Mouse (Mus musculus) liver, postnatal 0 days (tissue): ENCODE results near the gene Tmem11. TPM values are rescaled to one million over a fixed set of nuclear protein-coding genes. Genes with fewer than 3 reads are reported as not detected.
A peak's percentile ranks its signal among the peaks of the same experiment; 100 is the strongest.

Experiments used
- ATAC-seq: fragments of 200-750 bp; cut with Nextera tagmentation; 2 replicates; pipeline ENCODE4 v1.8.0; 2017; ENCODE audit warnings: mild to moderate bottlenecking, moderate library complexity
- DNase-seq: peaks from one replicate; pipeline ENCODE4 v3.0.0-alpha.2; 2016
- H3K27ac ChIP-seq: fragments of 300-500 bp; sonication (generic); 2 replicates; pipeline ENCODE4 v1.5.1; 2014; ENCODE audit warnings: antibody characterized with exemption, moderate library complexity, mild to moderate bottlenecking, low read depth
- H3K27me3 ChIP-seq: fragments of 300-500 bp; sonication (generic); 2 replicates; pipeline ENCODE4 v1.6.1; 2014; ENCODE audit warnings: low read length, control low read depth, mixed read lengths; ENCODE audit not compliant: insufficient read depth
- H3K36me3 ChIP-seq: fragments of 300-500 bp; sonication (generic); replicated peaks from 2 replicates; pipeline ENCODE4 v1.6.1; 2014; ENCODE audit warnings: mild to moderate bottlenecking, control low read depth, low read length, moderate library complexity, mixed read lengths; ENCODE audit not compliant: insufficient read depth
- H3K4me1 ChIP-seq: fragments of 300-500 bp; sonication (generic); 2 replicates; pipeline ENCODE4 v1.6.1; 2014; ENCODE audit warnings: antibody characterized with exemption, mild to moderate bottlenecking, control low read depth; ENCODE audit not compliant: insufficient read depth
- H3K4me2 ChIP-seq: fragments of 300-500 bp; sonication (generic); 2 replicates; pipeline ENCODE4 v1.6.1; 2014; ENCODE audit warnings: low read depth, mild to moderate bottlenecking, low read length, moderate library complexity, mixed read lengths
- H3K4me3 ChIP-seq: fragments of 300-500 bp; sonication (generic); 2 replicates; pipeline ENCODE4 v1.5.1; 2014; ENCODE audit warnings: low read depth, low read length
- H3K9ac ChIP-seq: fragments of 300-500 bp; sonication (generic); replicated peaks from 2 replicates; pipeline ENCODE4 v1.6.1; 2014; ENCODE audit warnings: mild to moderate bottlenecking, moderate library complexity
- H3K9me3 ChIP-seq: fragments of 300-500 bp; sonication (generic); 2 replicates; pipeline ENCODE4 v1.6.1; 2016; ENCODE audit warnings: mild to moderate bottlenecking, control low read depth, low read length, mixed read lengths
- CTCF ChIP-seq: sonication (generic); IDR thresholded peaks from 2 replicates; pipeline ENCODE4 v1.5.1; 2016; ENCODE audit warnings: antibody characterized with exemption, low read depth
- EP300 ChIP-seq: IDR thresholded peaks from 2 replicates; pipeline ENCODE4 v1.6.1; 2016; ENCODE audit warnings: antibody characterized with exemption, low read depth, mild to moderate bottlenecking
- WGBS: fragments of 180-500 bp; shearing (Covaris S2); extraction: QIAGEN DNeasy Blood & Tissue Kit; methylation state at CpG from one replicate; pipeline ENCODE4 v1.1.7; 2014; ENCODE audit not compliant: insufficient replicate concordance; 5-methylcytosine and 5-hydroxymethylcytosine counted together
- polyA plus RNA-seq: library from polyadenylated mRNA; unstranded; fragments of >200 nt; fragmentation: Nextera tagmentation; extraction: Ambion mirVana; gene quantifications from 2 replicates; pipeline ENCODE4 v1.2.1, GENCODE M21; 2015

Tmem11 gene
- polyA plus RNA-seq, 1 experiment from 2014 or later: 26.7 TPM

DNA sequence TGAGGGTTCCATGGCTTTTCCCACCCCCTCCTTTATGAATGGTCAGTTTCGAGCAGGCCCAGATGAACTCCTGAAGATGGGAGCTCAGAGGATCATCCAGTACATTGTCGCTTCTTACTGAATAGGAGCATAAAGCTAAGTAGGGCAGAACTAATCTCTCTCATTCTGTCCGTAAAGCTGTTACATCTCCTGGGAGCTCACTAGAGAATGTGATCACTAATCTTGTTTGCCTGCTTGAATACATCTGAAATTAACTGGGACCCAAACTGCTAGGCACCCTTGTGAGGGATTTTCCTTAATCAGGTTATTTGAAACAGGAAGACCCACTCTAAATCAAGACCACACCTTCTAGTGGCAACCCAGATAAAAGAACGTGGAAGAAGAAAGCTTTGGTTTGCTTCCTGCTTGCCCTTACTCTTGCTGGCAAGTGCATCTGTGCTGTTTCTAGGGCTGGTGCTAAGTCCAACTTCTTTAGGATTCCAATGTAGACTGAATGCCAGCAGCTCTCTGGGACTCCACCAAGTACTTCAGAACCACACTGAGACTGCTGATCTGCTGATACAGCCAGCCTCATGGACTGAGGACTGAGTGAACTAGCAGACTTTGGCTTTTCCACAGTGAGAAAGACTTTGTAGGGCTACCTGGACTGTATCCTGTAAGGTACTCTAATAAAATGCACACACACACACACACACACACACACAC is 51.7 kb downstream of the Tmem11 start:
- no peak overlapping the region for H3K27ac ChIP-seq
- H3K9me3 ChIP-seq: no peaks in the 10 kb centered on the region
- no peak for ATAC-seq
- no peak overlapping the region for H3K4me3 ChIP-seq
- WGBS: 64% methylated on average over 4 of the region's 4 CpGs
- H3K36me3 ChIP-seq: no peaks in the 10 kb centered on the region
- no peak for DNase-seq
- peaks cover 11% of the 10 kb centered on the region for H3K4me1 ChIP-seq
- no peak overlapping the region for H3K9ac ChIP-seq
- TF ChIP-seq EP300: no peak
- TF ChIP-seq CTCF: no peak
- H3K27me3 ChIP-seq: no peaks in the 10 kb centered on the region
- no peak overlapping the region for H3K4me2 ChIP-seq

GRCm38 (mm10) chr11:60826700-60827099 is 52.4 kb downstream of the Tmem11 start:
- DNase-seq: no peak
- TF ChIP-seq CTCF: no peak
- TF ChIP-seq EP300: no peak
- no peak for ATAC-seq
- H3K4me1 ChIP-seq: peaks cover 11% of the 10 kb centered on the region
- H3K4me3 ChIP-seq: no peak overlapping the region
- no peak overlapping the region for H3K27ac ChIP-seq
- 65% methylated on average over 1 of the region's 1 CpGs for WGBS
- no peaks in the 10 kb centered on the region for H3K9me3 ChIP-seq
- no peaks in the 10 kb centered on the region for H3K36me3 ChIP-seq
- no peak overlapping the region for H3K9ac ChIP-seq
- no peak overlapping the region for H3K4me2 ChIP-seq
- no peaks in the 10 kb centered on the region for H3K27me3 ChIP-seq

GRCm38 (mm10) chr11:60825191-60825590 is 53.9 kb downstream of the Tmem11 start:
- DNase-seq (no peak), ATAC-seq (peak; percentile 89)
- H3K9ac ChIP-seq: no peak overlapping the region
- no peaks in the 10 kb centered on the region for H3K27me3 ChIP-seq
- H3K4me2 ChIP-seq: peak overlapping the region; percentile 40
- 55% methylated on average over 3 of the region's 3 CpGs for WGBS
- peak overlapping the region; percentile 41 for H3K27ac ChIP-seq
- H3K4me3 ChIP-seq: no peak overlapping the region
- H3K4me1 ChIP-seq: peaks cover 4% of the 10 kb centered on the region
- TF ChIP-seq EP300: peak; percentile 52; the same call in 1 of the 2 replicates
- no peak for TF ChIP-seq CTCF
- H3K36me3 ChIP-seq: no peaks in the 10 kb centered on the region
- no peaks in the 10 kb centered on the region for H3K9me3 ChIP-seq

- 35% methylated on average over 2 of the region's 2 CpGs for WGBS
- Histone ChIP-seq H3K27ac (peak overlapping the region; percentile 36), H3K4me2 (no peak overlapping the region), H3K9me3 (no peaks in the 10 kb centered on the region), H3K4me1 (peaks cover 3% of the 10 kb centered on the region; the same call in 1 of the 2 replicates), H3K4me3 (no peak overlapping the region), H3K27me3 (no peaks in the 10 kb centered on the region), H3K9ac (no peak overlapping the region), H3K36me3 (no peaks in the 10 kb centered on the region)
- DNase-seq (no peak), ATAC-seq (peak; percentile 31)
- TF ChIP-seq EP300: no peak
- no peak for TF ChIP-seq CTCF
Measured at GRCm38 (mm10) chr11:60823771-60824170, 55.3 kb downstream of the Tmem11 start.

DNA sequence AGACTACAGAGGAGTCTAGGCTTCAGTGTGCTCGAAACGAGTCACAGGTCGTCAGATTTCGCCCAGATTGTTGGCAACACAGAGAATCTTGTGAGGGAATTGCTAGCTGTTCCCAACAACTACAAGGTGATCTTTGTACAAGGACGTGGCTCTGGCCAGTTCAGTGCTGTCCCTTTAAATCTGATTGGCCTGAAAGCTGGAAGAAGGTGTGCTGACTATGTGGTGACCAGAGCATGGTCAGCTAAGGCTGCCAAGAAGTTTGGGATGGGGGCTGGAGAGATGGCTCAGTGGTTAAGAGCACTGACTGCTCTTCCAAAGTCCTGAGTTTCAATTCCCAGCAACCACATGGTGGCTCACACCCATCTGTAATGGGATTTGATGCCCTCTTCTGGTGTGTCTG is 62.7 kb downstream of the Tmem11 start:
- peaks cover 3% of the 10 kb centered on the region; the same call in 1 of the 2 replicates for H3K4me1 ChIP-seq
- TF ChIP-seq CTCF: no peak
- no peak for TF ChIP-seq EP300
- H3K36me3 ChIP-seq: no peaks in the 10 kb centered on the region
- no peaks in the 10 kb centered on the region for H3K27me3 ChIP-seq
- no peak overlapping the region for H3K4me2 ChIP-seq
- WGBS: 63% methylated on average over 5 of the region's 5 CpGs
- no peak for DNase-seq
- no peaks in the 10 kb centered on the region for H3K9me3 ChIP-seq
- H3K9ac ChIP-seq: no peak overlapping the region
- no peak overlapping the region for H3K4me3 ChIP-seq
- H3K27ac ChIP-seq: no peak overlapping the region
- ATAC-seq: no peak

Other genes with a start within 250 kb of the Tmem11 start
- 4.2 and 4.6 TPM in 2 replicates for gene Llgl1, start 179.5 kb downstream of the Tmem11 start, polyA plus RNA-seq
- 23.3 and 23.4 TPM in 2 replicates for gene Flii, start 152.0 kb downstream of the Tmem11 start, polyA plus RNA-seq
- gene Mief2, start 150.9 kb downstream of the Tmem11 start, polyA plus RNA-seq: 4.5 and 4.9 TPM in 2 replicates
- gene Top3a, start 101.9 kb downstream of the Tmem11 start, polyA plus RNA-seq: 2.5 and 3.2 TPM in 2 replicates
- 1.9 and 2.0 TPM in 2 replicates for gene Smcr8, start 101.7 kb downstream of the Tmem11 start, polyA plus RNA-seq
- 100 and 103 TPM in 2 replicates for gene Shmt1, start 67.6 kb downstream of the Tmem11 start, polyA plus RNA-seq
- gene Dhrs7b, start 48.6 kb downstream of the Tmem11 start, polyA plus RNA-seq: 16.4 TPM in 2 replicates
- gene Natd1, start 35.5 kb upstream of the Tmem11 start, polyA plus RNA-seq: 6.0 and 6.2 TPM in 2 replicates
- gene Map2k3, start 52.8 kb upstream of the Tmem11 start, polyA plus RNA-seq: 61.7 and 66.5 TPM in 2 replicates
- 0.18 TPM in 1 of 2 replicates, not detected in the other for gene Kcnj12, start 143.3 kb upstream of the Tmem11 start, polyA plus RNA-seq
- 8.1 and 9.4 TPM in 2 replicates for gene Tnfrsf13b, start 247.5 kb upstream of the Tmem11 start, polyA plus RNA-seq